Mouse (Mus musculus): ENCODE data around the gene Tulp1. TPM values are rescaled to one million over a fixed set of nuclear protein-coding genes. Genes with fewer than 3 reads are reported as not detected.

Gene Tulp1
- polyA plus RNA-seq, 1 experiment from 2014 or later = 5.1 TPM

- WGBS = 15% methylated on average over 10 of the region's 10 CpGs
- ATAC-seq (ENCODE audit: low FRiP score, low TSS enrichment) = peak; percentile 36; the same call in 1 of the 2 replicates
- 0 out of 2 replicates have a peak, but pooled peaks cover 4% of the 10 kb centered on the region for H3K4me1 ChIP-seq (ENCODE audit: control insufficient read depth, insufficient read depth, low read length)
- no peak overlapping the region for H3K9ac ChIP-seq (ENCODE audit: low read depth, low read length)
- H3K4me2 ChIP-seq (replicated peaks; ENCODE audit: low read depth, low read length) = no peak overlapping the region
- no peaks in the 10 kb centered on the region for H3K9me3 ChIP-seq (ENCODE audit: control insufficient read depth, low read length)
- no peaks in the 10 kb centered on the region for H3K36me3 ChIP-seq (ENCODE audit: control insufficient read depth, insufficient read depth, low read length)
- H3K4me3 ChIP-seq (ENCODE audit: low read length) = no peak overlapping the region
- H3K27ac ChIP-seq (ENCODE audit: low read depth, low read length) = no peak overlapping the region
- peaks cover 19% of the 10 kb centered on the region for H3K27me3 ChIP-seq (ENCODE audit: control insufficient read depth, insufficient read depth, low read length)
Observed at GRCm38 (mm10) chr17:28373821-28374220, 8.8 kb upstream of the Tulp1 start.

GRCm38 (mm10) chr17:28371941-28372340 is 6.9 kb upstream of the Tulp1 start:
- Histone ChIP-seq H3K9ac (ENCODE audit: low read depth, low read length) (no peak overlapping the region), H3K9me3 (ENCODE audit: control insufficient read depth, low read length) (no peaks in the 10 kb centered on the region), H3K27ac (ENCODE audit: low read depth, low read length) (no peak overlapping the region), H3K36me3 (ENCODE audit: control insufficient read depth, insufficient read depth, low read length) (no peaks in the 10 kb centered on the region), H3K27me3 (ENCODE audit: control insufficient read depth, insufficient read depth, low read length) (peaks cover 19% of the 10 kb centered on the region), H3K4me3 (ENCODE audit: low read length) (no peak overlapping the region), H3K4me2 (replicated peaks; ENCODE audit: low read depth, low read length) (no peak overlapping the region), H3K4me1 (ENCODE audit: control insufficient read depth, insufficient read depth, low read length) (0 out of 2 replicates have a peak, but pooled peaks cover 4% of the 10 kb centered on the region)
- 64% methylated on average over 1 of the region's 1 CpGs for WGBS
- ATAC-seq (ENCODE audit: low FRiP score, low TSS enrichment) = no peak

GRCm38 (mm10) chr17:28371286-28371685 is 6.3 kb upstream of the Tulp1 start:
- Histone ChIP-seq H3K27ac (ENCODE audit: low read depth, low read length) (no peak overlapping the region), H3K4me3 (ENCODE audit: low read length) (no peak overlapping the region), H3K27me3 (ENCODE audit: control insufficient read depth, insufficient read depth, low read length) (peaks cover 19% of the 10 kb centered on the region), H3K4me1 (ENCODE audit: control insufficient read depth, insufficient read depth, low read length) (0 out of 2 replicates have a peak, but pooled peaks cover 4% of the 10 kb centered on the region), H3K9me3 (ENCODE audit: control insufficient read depth, low read length) (no peaks in the 10 kb centered on the region), H3K4me2 (replicated peaks; ENCODE audit: low read depth, low read length) (no peak overlapping the region), H3K36me3 (ENCODE audit: control insufficient read depth, insufficient read depth, low read length) (no peaks in the 10 kb centered on the region), H3K9ac (ENCODE audit: low read depth, low read length) (no peak overlapping the region)
- WGBS = 68% methylated on average over 2 of the region's 2 CpGs
- ATAC-seq (ENCODE audit: low FRiP score, low TSS enrichment) = no peak

- Histone ChIP-seq H3K4me2 (replicated peaks; ENCODE audit: low read depth, low read length) (no peak overlapping the region), H3K9ac (ENCODE audit: low read depth, low read length) (no peak overlapping the region), H3K4me3 (ENCODE audit: low read length) (no peak overlapping the region), H3K27me3 (ENCODE audit: control insufficient read depth, insufficient read depth, low read length) (peaks cover 16% of the 10 kb centered on the region), H3K9me3 (ENCODE audit: control insufficient read depth, low read length) (no peaks in the 10 kb centered on the region), H3K4me1 (ENCODE audit: control insufficient read depth, insufficient read depth, low read length) (peaks cover 8% of the 10 kb centered on the region), H3K36me3 (ENCODE audit: control insufficient read depth, insufficient read depth, low read length) (no peaks in the 10 kb centered on the region), H3K27ac (ENCODE audit: low read depth, low read length) (no peak overlapping the region)
- 0 out of 2 replicates have a peak, but pooled peaks have one; percentile 13 for ATAC-seq (ENCODE audit: low FRiP score, low TSS enrichment)
- WGBS = 68% methylated on average over 5 of the region's 5 CpGs
Observed at GRCm38 (mm10) chr17:28369056-28369455, 4.0 kb upstream of the Tulp1 start.

GRCm38 (mm10) chr17:28368449-28368848 is 3.4 kb upstream of the Tulp1 start:
- peak; percentile 30; the same call in 1 of the 2 replicates for ATAC-seq (ENCODE audit: low FRiP score, low TSS enrichment)
- Histone ChIP-seq H3K4me1 (ENCODE audit: control insufficient read depth, insufficient read depth, low read length) (peaks cover 14% of the 10 kb centered on the region), H3K36me3 (ENCODE audit: control insufficient read depth, insufficient read depth, low read length) (no peaks in the 10 kb centered on the region), H3K9ac (ENCODE audit: low read depth, low read length) (no peak overlapping the region), H3K27me3 (ENCODE audit: control insufficient read depth, insufficient read depth, low read length) (peaks cover 20% of the 10 kb centered on the region), H3K27ac (ENCODE audit: low read depth, low read length) (no peak overlapping the region), H3K4me3 (ENCODE audit: low read length) (no peak overlapping the region), H3K4me2 (replicated peaks; ENCODE audit: low read depth, low read length) (no peak overlapping the region), H3K9me3 (ENCODE audit: control insufficient read depth, low read length) (no peaks in the 10 kb centered on the region)
- WGBS = 3% methylated on average over 13 of the region's 13 CpGs

- Histone ChIP-seq H3K27ac (ENCODE audit: low read depth, low read length) (no peak overlapping the region), H3K36me3 (ENCODE audit: control insufficient read depth, insufficient read depth, low read length) (no peaks in the 10 kb centered on the region), H3K4me1 (ENCODE audit: control insufficient read depth, insufficient read depth, low read length) (peaks cover 25% of the 10 kb centered on the region), H3K9me3 (ENCODE audit: control insufficient read depth, low read length) (no peaks in the 10 kb centered on the region), H3K27me3 (ENCODE audit: control insufficient read depth, insufficient read depth, low read length) (peaks cover 34% of the 10 kb centered on the region), H3K4me3 (ENCODE audit: low read length) (peak overlapping the region; percentile 32), H3K9ac (ENCODE audit: low read depth, low read length) (peak overlapping the region; percentile 25; the same call in 1 of the 2 replicates), H3K4me2 (replicated peaks; ENCODE audit: low read depth, low read length) (peak overlapping the region; percentile 39; the same call in 1 of the 2 replicates)
- ATAC-seq (ENCODE audit: low FRiP score, low TSS enrichment) = 0 out of 2 replicates have a peak, but pooled peaks have one; percentile 9
- 16% methylated on average over 6 of the region's 6 CpGs for WGBS
Observed at GRCm38 (mm10) chr17:28363507-28363906, 1.5 kb downstream of the Tulp1 start.

- peaks cover 34% of the 10 kb centered on the region for H3K27me3 ChIP-seq (ENCODE audit: control insufficient read depth, insufficient read depth, low read length)
- peak overlapping the region; percentile 39 for H3K4me2 ChIP-seq (replicated peaks; ENCODE audit: low read depth, low read length)
- no peaks in the 10 kb centered on the region for H3K9me3 ChIP-seq (ENCODE audit: control insufficient read depth, low read length)
- no peak for ATAC-seq (ENCODE audit: low FRiP score, low TSS enrichment)
- H3K9ac ChIP-seq (ENCODE audit: low read depth, low read length) = peak overlapping the region; percentile 25
- no peak overlapping the region for H3K27ac ChIP-seq (ENCODE audit: low read depth, low read length)
- H3K36me3 ChIP-seq (ENCODE audit: control insufficient read depth, insufficient read depth, low read length) = no peaks in the 10 kb centered on the region
- H3K4me3 ChIP-seq (ENCODE audit: low read length) = peak overlapping the region; percentile 32
- H3K4me1 ChIP-seq (ENCODE audit: control insufficient read depth, insufficient read depth, low read length) = peaks cover 25% of the 10 kb centered on the region
- 4% methylated on average over 25 of the region's 25 CpGs for WGBS
Observed at GRCm38 (mm10) chr17:28362653-28363292, 2.2 kb downstream of the Tulp1 start.

GRCm38 (mm10) chr17:28361921-28362652 is 2.9 kb downstream of the Tulp1 start:
- Histone ChIP-seq H3K4me2 (replicated peaks; ENCODE audit: low read depth, low read length) (peak overlapping the region; percentile 39), H3K27ac (ENCODE audit: low read depth, low read length) (no peak overlapping the region), H3K9ac (ENCODE audit: low read depth, low read length) (peak overlapping the region; percentile 25; the same call in 1 of the 2 replicates), H3K4me1 (ENCODE audit: control insufficient read depth, insufficient read depth, low read length) (peaks cover 25% of the 10 kb centered on the region), H3K36me3 (ENCODE audit: control insufficient read depth, insufficient read depth, low read length) (no peaks in the 10 kb centered on the region), H3K27me3 (ENCODE audit: control insufficient read depth, insufficient read depth, low read length) (peaks cover 34% of the 10 kb centered on the region), H3K9me3 (ENCODE audit: control insufficient read depth, low read length) (no peaks in the 10 kb centered on the region), H3K4me3 (ENCODE audit: low read length) (peak overlapping the region; percentile 32)
- WGBS = 29% methylated on average over 11 of the region's 11 CpGs
- no peak for ATAC-seq (ENCODE audit: low FRiP score, low TSS enrichment)

All from kidney, embryonic 14.5 days (tissue).